15 mouse cellular contexts compared by ENCODE assay signal in genomic region chr1:22627013-22627412, GRCm38 (mm10).
DNase-seq lines count a peak whose midpoint lies in the region; ATAC-seq and TF ChIP-seq lines count a peak whose summit lies in the region.
"Had no signal": no experiment of that assay in that cellular context is flagged by ENCODE, and none has a peak within 500 bp of the region (broad histone marks: within the 10 kb centered on the region; RNA-seq: fewer than 3 reads in every experiment).

No protein-coding gene starts in this region.

- peak; percentile 47 for TF ChIP-seq CTCF in heart, postnatal 0 days (IDR thresholded peaks at IDR 0.05; ENCODE audit: low read depth)

- no peaks in the 10 kb centered on the region for H3K27me3 ChIP-seq in heart, postnatal 0 days (ENCODE audit: control insufficient read depth, insufficient read depth, low read length)
- no peaks in the 10 kb centered on the region for H3K27me3 ChIP-seq in neural tube, embryonic 13.5 days
- H3K27me3 ChIP-seq: embryonic facial prominence, embryonic 12.5 days; heart, embryonic 12.5 days had no signal

- no peaks in the 10 kb centered on the region for H3K36me3 ChIP-seq in heart, postnatal 0 days (replicated peaks; ENCODE audit: control insufficient read depth, insufficient read depth, low read length)
- no peaks in the 10 kb centered on the region for H3K36me3 ChIP-seq in neural tube, embryonic 13.5 days
- H3K36me3 ChIP-seq: embryonic facial prominence, embryonic 12.5 days; heart, embryonic 12.5 days had no signal

- no peaks in the 10 kb centered on the region for H3K4me1 ChIP-seq in heart, postnatal 0 days (ENCODE audit: control insufficient read depth, insufficient read depth)
- no peaks in the 10 kb centered on the region for H3K4me1 ChIP-seq in neural tube, embryonic 13.5 days (replicated peaks)
- H3K4me1 ChIP-seq: embryonic facial prominence, embryonic 12.5 days; heart, embryonic 12.5 days had no signal

- H3K4me2 ChIP-seq in heart, postnatal 0 days (ENCODE audit: low read depth, low read length), result no peak overlapping the region
- no peak overlapping the region for H3K4me2 ChIP-seq in neural tube, embryonic 13.5 days
- H3K4me2 ChIP-seq: embryonic facial prominence, embryonic 12.5 days; heart, embryonic 12.5 days had no signal

- peak; percentile 21 for DNase-seq in heart, postnatal 0 days (ENCODE audit: low spot score)
- DNase-seq in heart, postnatal 14 days, result no peak
- no peak for DNase-seq in neural tube, embryonic 10.5 days (ENCODE audit: extremely low spot score, low spot score)
- peak; percentile 32 for DNase-seq in embryo, embryonic 10.5 days (ENCODE audit: low spot score)
- DNase-seq in lung, postnatal 36 days, result peak; percentile 28
- DNase-seq in B cell, adult 2 months, result no peak
- DNase-seq in left cerebral cortex, postnatal 10 days (ENCODE audit: extremely low spot score in 1 of 2, low spot score in 2 of 2), result no peak
- DNase-seq: kidney, adult 18-20 months; right cerebral cortex, adult 18-20 months; thymus, postnatal 36 days had no signal

- ATAC-seq in heart, postnatal 0 days (ENCODE audit: insufficient read depth, low read depth), result no peak
- ATAC-seq in neural tube, embryonic 13.5 days (ENCODE audit: low read depth), result peak; percentile 53; the same call in 1 of the 2 replicates
- ATAC-seq: midbrain, embryonic 16.5 days had no signal

- no peak overlapping the region for H3K27ac ChIP-seq in heart, postnatal 0 days (ENCODE audit: low read depth)
- H3K27ac ChIP-seq in neural tube, embryonic 13.5 days (replicated peaks), result no peak overlapping the region
- H3K27ac ChIP-seq: embryonic facial prominence, embryonic 12.5 days; liver, embryonic 14.5 days had no signal

- TF ChIP-seq EP300 in heart, postnatal 0 days (IDR thresholded peaks at IDR 0.05; ENCODE audit: low read depth), result no peak

- H3K4me3 ChIP-seq in heart, postnatal 0 days (ENCODE audit: low read depth, low read length), result no peak overlapping the region
- H3K4me3 ChIP-seq in neural tube, embryonic 13.5 days, result no peak overlapping the region
- H3K4me3 ChIP-seq: embryonic facial prominence, embryonic 12.5 days; heart, embryonic 12.5 days had no signal

- intact Hi-C loops in heart, postnatal 14 days (cut with DNase I), result no loop called here
- intact Hi-C loops in left cerebral cortex, postnatal 10 days (cut with DNase I), result loop anchor here (10.0 kb wide), 1 partner anchor 178 kb away; the partner anchor contains the start of gene Rims1

- H3K9me3 ChIP-seq in heart, postnatal 0 days (replicated peaks; ENCODE audit: control insufficient read depth, low read length), result no peaks in the 10 kb centered on the region
- no peaks in the 10 kb centered on the region for H3K9me3 ChIP-seq in neural tube, embryonic 13.5 days
- H3K9me3 ChIP-seq: embryonic facial prominence, embryonic 12.5 days; heart, embryonic 12.5 days had no signal

- 39% methylated on average over 5 of the region's 5 CpGs for WGBS in heart, postnatal 0 days
- WGBS in neural tube, embryonic 13.5 days, result 47% methylated on average over 5 of the region's 5 CpGs

- H3K9ac ChIP-seq in heart, postnatal 0 days (replicated peaks; ENCODE audit: low read depth, low read length), result no peak overlapping the region
- no peak overlapping the region for H3K9ac ChIP-seq in neural tube, embryonic 13.5 days
- H3K9ac ChIP-seq: embryonic facial prominence, embryonic 12.5 days; heart, embryonic 12.5 days; liver, embryonic 14.5 days had no signal

Comparison
In these comparisons a context has a peak if more than half of its experiments do, and no peak if none do; other contexts are left out.
1. DNase-seq: peak in heart, postnatal 0 days (single experiment), embryo, embryonic 10.5 days (single experiment) and lung, postnatal 36 days (single experiment); none in heart, postnatal 14 days (0 of 2), neural tube, embryonic 10.5 days (single experiment), B cell, adult 2 months (0 of 2) and left cerebral cortex, postnatal 10 days (0 of 2).